Mouse (Mus musculus): ENCODE measurements around the gene Sdha. TPM values are rescaled to one million over a fixed set of nuclear protein-coding genes. Genes with fewer than 3 reads are reported as not detected.

Gene Sdha
- total and polyA plus RNA-seq, 3 experiments, result 58.9 to 260 (median 132) TPM

GRCm38 (mm10) chr13:74296376-74296775, 53.7 kb downstream of the Sdha start:
- ATAC-seq (ENCODE audit: extremely low read depth, insufficient number of reproducible peaks, low FRiP score, poor library complexity, severe bottlenecking) (no peak), DNase-seq (ENCODE audit: low spot score) (no peak)
- no peak for TF ChIP-seq TAL1 (conservative IDR thresholded peaks at IDR 0.05; ENCODE audit: low read depth, low read length)
- no peak for TF ChIP-seq CTCF (IDR thresholded peaks at IDR 0.05; ENCODE audit: low read depth, low read length)
- no peak for TF ChIP-seq POLR2AphosphoS5 (IDR thresholded peaks at IDR 0.05; ENCODE audit: insufficient replicate concordance, low read depth, low read length)
- TF ChIP-seq GATA1 (IDR thresholded peaks at IDR 0.05; ENCODE audit: borderline replicate concordance, low read length), result no peak
- TF ChIP-seq GATA2 (IDR thresholded peaks at IDR 0.05; ENCODE audit: borderline replicate concordance, low read depth, low read length), result no peak
- no peak overlapping the region for H3K4me3 ChIP-seq (ENCODE audit: low read depth, low read length)
- H3K9me3 ChIP-seq (replicated peaks), result no peaks in the 10 kb centered on the region
- no peaks in the 10 kb centered on the region for H3K4me1 ChIP-seq (ENCODE audit: insufficient read depth, low read depth, low read length)
- peaks cover 2% of the 10 kb centered on the region for H3K36me3 ChIP-seq (replicated peaks)
- no peaks in the 10 kb centered on the region for H3K27me3 ChIP-seq (ENCODE audit: insufficient read depth, low read length)

- Histone ChIP-seq H3K4me3 (ENCODE audit: low read depth, low read length) (no peak within 1 kb of the TSS), H3K9me3 (replicated peaks) (no peaks in the 10 kb centered on the region), H3K36me3 (replicated peaks) (no peaks in the 10 kb centered on the region), H3K4me1 (ENCODE audit: insufficient read depth, low read depth, low read length) (no peaks in the 10 kb centered on the region), H3K27me3 (ENCODE audit: insufficient read depth, low read length) (no peaks in the 10 kb centered on the region)
- no peak for DNase-seq (ENCODE audit: low spot score)
- no peak for ATAC-seq (ENCODE audit: extremely low read depth, insufficient number of reproducible peaks, low FRiP score, poor library complexity, severe bottlenecking)
- TF ChIP-seq POLR2AphosphoS5 (IDR thresholded peaks at IDR 0.05; ENCODE audit: insufficient replicate concordance, low read depth, low read length) (no peak), GATA1 (IDR thresholded peaks at IDR 0.05; ENCODE audit: borderline replicate concordance, low read length) (no peak), GATA2 (IDR thresholded peaks at IDR 0.05; ENCODE audit: borderline replicate concordance, low read depth, low read length) (no peak)
Observed at GRCm38 (mm10) chr13:74292167-74292566, 57.9 kb downstream of the Sdha start, which contains the start of gene Ahrr. Gene Ahrr, minus strand, starts transcription at chr13:74292331.

GRCm38 (mm10) chr13:74289646-74290045, 60.4 kb downstream of the Sdha start:
- H3K36me3 ChIP-seq (replicated peaks), result no peaks in the 10 kb centered on the region
- no peaks in the 10 kb centered on the region for H3K4me1 ChIP-seq (ENCODE audit: insufficient read depth, low read depth, low read length)
- H3K4me3 ChIP-seq (ENCODE audit: low read depth, low read length), result no peak overlapping the region
- no peaks in the 10 kb centered on the region for H3K27me3 ChIP-seq (ENCODE audit: insufficient read depth, low read length)
- no peaks in the 10 kb centered on the region for H3K9me3 ChIP-seq (replicated peaks)
- TF ChIP-seq GATA1 (IDR thresholded peaks at IDR 0.05; ENCODE audit: borderline replicate concordance, low read length), result no peak
- no peak for TF ChIP-seq POLR2AphosphoS5 (IDR thresholded peaks at IDR 0.05; ENCODE audit: insufficient replicate concordance, low read depth, low read length)
- TF ChIP-seq TAL1 (conservative IDR thresholded peaks at IDR 0.05; ENCODE audit: low read depth, low read length), result no peak
- TF ChIP-seq GATA2 (IDR thresholded peaks at IDR 0.05; ENCODE audit: borderline replicate concordance, low read depth, low read length), result no peak
- no peak for TF ChIP-seq CTCF (IDR thresholded peaks at IDR 0.05; ENCODE audit: low read depth, low read length)
- ATAC-seq (ENCODE audit: extremely low read depth, insufficient number of reproducible peaks, low FRiP score, poor library complexity, severe bottlenecking), result no peak
- no peak for DNase-seq (ENCODE audit: low spot score)

- DNase-seq (ENCODE audit: low spot score), result no peak
- TF ChIP-seq CTCF (IDR thresholded peaks at IDR 0.05; ENCODE audit: low read depth, low read length), result no peak
- TF ChIP-seq TAL1 (conservative IDR thresholded peaks at IDR 0.05; ENCODE audit: low read depth, low read length), result no peak
- no peak for TF ChIP-seq GATA2 (IDR thresholded peaks at IDR 0.05; ENCODE audit: borderline replicate concordance, low read depth, low read length)
- no peak for TF ChIP-seq POLR2AphosphoS5 (IDR thresholded peaks at IDR 0.05; ENCODE audit: insufficient replicate concordance, low read depth, low read length)
- TF ChIP-seq GATA1 (IDR thresholded peaks at IDR 0.05; ENCODE audit: borderline replicate concordance, low read length), result no peak
- no peak overlapping the region for H3K4me3 ChIP-seq (ENCODE audit: low read depth, low read length)
Observed at GRCm38 (mm10) chr13:74282299-74282698, 67.8 kb downstream of the Sdha start.

GRCm38 (mm10) chr13:74275726-74276125, 74.4 kb downstream of the Sdha start:
- DNase-seq (ENCODE audit: low spot score) (no peak), ATAC-seq (ENCODE audit: extremely low read depth, insufficient number of reproducible peaks, low FRiP score, poor library complexity, severe bottlenecking) (no peak)
- Histone ChIP-seq H3K36me3 (replicated peaks) (no peaks in the 10 kb centered on the region), H3K9me3 (replicated peaks) (no peaks in the 10 kb centered on the region), H3K4me1 (ENCODE audit: insufficient read depth, low read depth, low read length) (peaks cover 3% of the 10 kb centered on the region; the same call in 1 of the 2 replicates), H3K4me3 (ENCODE audit: low read depth, low read length) (no peak overlapping the region), H3K27me3 (ENCODE audit: insufficient read depth, low read length) (0 out of 2 replicates have a peak, but pooled peaks cover 2% of the 10 kb centered on the region)
- TF ChIP-seq POLR2AphosphoS5 (IDR thresholded peaks at IDR 0.05; ENCODE audit: insufficient replicate concordance, low read depth, low read length) (no peak), GATA2 (IDR thresholded peaks at IDR 0.05; ENCODE audit: borderline replicate concordance, low read depth, low read length) (no peak), TAL1 (conservative IDR thresholded peaks at IDR 0.05; ENCODE audit: low read depth, low read length) (no peak)

More at GRCm38 (mm10) chr13:74282299-74282698, 67.8 kb downstream of the Sdha start:
- no peaks in the 10 kb centered on the region for H3K36me3 ChIP-seq (replicated peaks)
- H3K27me3 ChIP-seq (ENCODE audit: insufficient read depth, low read length), result no peaks in the 10 kb centered on the region
- no peak for ATAC-seq (ENCODE audit: extremely low read depth, insufficient number of reproducible peaks, low FRiP score, poor library complexity, severe bottlenecking)
- no peaks in the 10 kb centered on the region for H3K9me3 ChIP-seq (replicated peaks)
- no peaks in the 10 kb centered on the region for H3K4me1 ChIP-seq (ENCODE audit: insufficient read depth, low read depth, low read length)

Other genes starting within 250 kb of the Sdha start
- not detected in 2 replicates for gene Slc9a3, start 228.8 kb downstream of the Sdha start, total RNA-seq (2014; fragmentation: Nextera tagmentation)
- 0.06 and 0.11 TPM in 2 replicates for gene Slc9a3, start 228.8 kb downstream of the Sdha start, total RNA-seq (2017)
- gene Slc9a3, start 228.8 kb downstream of the Sdha start, polyA plus RNA-seq (2012), result not detected in 2 replicates
- gene Exoc3, start 141.5 kb downstream of the Sdha start, total RNA-seq (2014; fragmentation: Nextera tagmentation), result 34.3 and 39.1 TPM in 2 replicates
- gene Exoc3, start 141.5 kb downstream of the Sdha start, total RNA-seq (2017), result 43.7 and 46.7 TPM in 2 replicates
- 7.9 and 26.6 TPM in 2 replicates for gene Exoc3, start 141.5 kb downstream of the Sdha start, polyA plus RNA-seq (2012)
- gene Ahrr, start 57.9 kb downstream of the Sdha start, total RNA-seq (2014; fragmentation: Nextera tagmentation), result not detected in 2 replicates
- 0.11 and 0.17 TPM in 2 replicates for gene Ahrr, start 57.9 kb downstream of the Sdha start, total RNA-seq (2017)
- not detected in 2 replicates for gene Ahrr, start 57.9 kb downstream of the Sdha start, polyA plus RNA-seq (2012)
- 43.5 and 49.6 TPM in 2 replicates for gene Pdcd6, start 32.7 kb downstream of the Sdha start, total RNA-seq (2014; fragmentation: Nextera tagmentation)
- gene Pdcd6, start 32.7 kb downstream of the Sdha start, total RNA-seq (2017), result 169 and 170 TPM in 2 replicates
- 40.7 and 46.1 TPM in 2 replicates for gene Pdcd6, start 32.7 kb downstream of the Sdha start, polyA plus RNA-seq (2012)
- 81.4 and 83.9 TPM in 2 replicates for gene Ccdc127, start within 50 bp of the Sdha start, total RNA-seq (2014; fragmentation: Nextera tagmentation)
- 43.6 and 60.4 TPM in 2 replicates for gene Ccdc127, start within 50 bp of the Sdha start, total RNA-seq (2017)
- 0.54 and 0.65 TPM in 2 replicates for gene Ccdc127, start within 50 bp of the Sdha start, polyA plus RNA-seq (2012)
- gene Lrrc14b, start 13.7 kb upstream of the Sdha start, total RNA-seq (2014; fragmentation: Nextera tagmentation), result not detected in 2 replicates
- gene Lrrc14b, start 13.7 kb upstream of the Sdha start, total RNA-seq (2017), result 0.17 TPM in 1 of 2 replicates, not detected in the other
- gene Lrrc14b, start 13.7 kb upstream of the Sdha start, polyA plus RNA-seq (2012), result not detected in 2 replicates
- 0.15 and 0.53 TPM in 2 replicates for gene Zfp72, start 40.6 kb upstream of the Sdha start, total RNA-seq (2014; fragmentation: Nextera tagmentation)
- gene Zfp72, start 40.6 kb upstream of the Sdha start, total RNA-seq (2017), result 0.46 and 1.4 TPM in 2 replicates
- 0.02 and 0.04 TPM in 2 replicates for gene Zfp72, start 40.6 kb upstream of the Sdha start, polyA plus RNA-seq (2012)
- gene Ftl1-ps1, start 49.4 kb upstream of the Sdha start, total RNA-seq (2014; fragmentation: Nextera tagmentation), result 42.8 and 47.3 TPM in 2 replicates
- gene Ftl1-ps1, start 49.4 kb upstream of the Sdha start, total RNA-seq (2017), result 88.3 and 102 TPM in 2 replicates
- gene Ftl1-ps1, start 49.4 kb upstream of the Sdha start, polyA plus RNA-seq (2012), result 16.0 and 25.7 TPM in 2 replicates
- 16.8 and 22.9 TPM in 2 replicates for gene Zfp825, start 143.7 kb upstream of the Sdha start, total RNA-seq (2014; fragmentation: Nextera tagmentation)
- 15.2 and 17.4 TPM in 2 replicates for gene Zfp825, start 143.7 kb upstream of the Sdha start, total RNA-seq (2017)
- gene Zfp825, start 143.7 kb upstream of the Sdha start, polyA plus RNA-seq (2012), result 0.42 and 0.48 TPM in 2 replicates

Data from G1E (cell line).